Mouse (Mus musculus) cerebellum, adult 2 months (tissue): ENCODE results near the gene Osbp2. TPM values are rescaled to one million over a fixed set of nuclear protein-coding genes. Genes with fewer than 3 reads are reported as not detected.

Source experiments
- DNase-seq, 2 experiments: peaks; one replicate each; pipeline ENCODE4 v3.0.0; 2021
- H3K27ac ChIP-seq: fragments of 200-500 bp; 2 replicates; pipeline ENCODE4 v1.5.1; 2012; ENCODE audit warnings: low read length, control low read depth, inconsistent platforms; ENCODE audit not compliant: insufficient read depth
- H3K27me3 ChIP-seq: fragments of 200-500 bp; 2 replicates; pipeline ENCODE4 v1.6.1; 2012; ENCODE audit warnings: inconsistent platforms, mild to moderate bottlenecking, low read length, moderate library complexity; ENCODE audit not compliant: control insufficient read depth, insufficient read depth
- H3K4me1 ChIP-seq: fragments of 200-500 bp; 2 replicates; pipeline ENCODE4 v1.6.1; 2011; ENCODE audit warnings: low read length; ENCODE audit not compliant: control insufficient read depth, insufficient read depth
- H3K4me3 ChIP-seq: fragments of 200-500 bp; replicated peaks from 2 replicates; pipeline ENCODE3; 2011; ENCODE audit warnings: mild to moderate bottlenecking, low read depth, low read length, control low read depth; ENCODE audit not compliant: insufficient read depth
- CTCF ChIP-seq: fragments of 200-500 bp; IDR thresholded peaks from 2 replicates; pipeline ENCODE4 v1.5.1; 2011; ENCODE audit warnings: low read depth, mild to moderate bottlenecking, control low read depth, low read length, moderate library complexity, borderline replicate concordance; ENCODE audit not compliant: insufficient read depth
- POLR2A ChIP-seq: fragments of 200-500 bp; IDR thresholded peaks from 2 replicates; pipeline ENCODE4 v1.6.1; 2011; ENCODE audit warnings: low read length, control low read depth, borderline replicate concordance; ENCODE audit not compliant: insufficient read depth
- WGBS: fragments of 180-500 bp; shearing (Covaris S2); methylation state at CpG from one replicate; pipeline ENCODE4 v1.1.7; 2018; 5-methylcytosine and 5-hydroxymethylcytosine counted together
- polyA plus RNA-seq: library from polyadenylated mRNA; depleted of rRNA; stranded (reverse); fragments of >200 nt; gene quantifications from 2 replicates; pipeline ENCODE4 v1.2.3, GENCODE M21; 2012

Osbp2 gene
- polyA plus RNA-seq, 1 experiment = 71.3 TPM

- Histone ChIP-seq H3K27me3 (no peaks in the 10 kb centered on the region), H3K4me3 (no peak overlapping the region), H3K4me1 (peaks cover 17% of the 10 kb centered on the region), H3K27ac (no peak overlapping the region)
- DNase-seq = peak; percentile 57 to 61
- WGBS = 41% methylated on average over 3 of the region's 3 CpGs
- no peak for TF ChIP-seq POLR2A
- TF ChIP-seq CTCF = peak; percentile 77
Measured at GRCm38 (mm10) chr11:3805362-3805761, 58.3 kb downstream of the Osbp2 start.

GRCm38 (mm10) chr11:3804639-3805038 is 59.1 kb downstream of the Osbp2 start:
- WGBS = 98% methylated on average over 2 of the region's 2 CpGs
- Histone ChIP-seq H3K27ac (no peak overlapping the region), H3K4me3 (no peak overlapping the region), H3K4me1 (peaks cover 17% of the 10 kb centered on the region), H3K27me3 (no peaks in the 10 kb centered on the region)
- TF ChIP-seq CTCF = peak; percentile 26; the same call in 1 of the 2 replicates
- no peak for TF ChIP-seq POLR2A
- no peak for DNase-seq

GRCm38 (mm10) chr11:3802057-3802456 is 61.6 kb downstream of the Osbp2 start:
- Histone ChIP-seq H3K4me1 (peaks cover 10% of the 10 kb centered on the region), H3K4me3 (no peak overlapping the region), H3K27ac (no peak overlapping the region), H3K27me3 (no peaks in the 10 kb centered on the region)
- DNase-seq = no peak
- TF ChIP-seq POLR2A (no peak), CTCF (peak; percentile 70)
- 26% methylated on average over 1 of the region's 1 CpGs for WGBS

GRCm38 (mm10) chr11:3797631-3798215 is 66.0 kb downstream of the Osbp2 start:
- Histone ChIP-seq H3K27ac (peak overlapping the region; percentile 28; the same call in 1 of the 2 replicates), H3K4me3 (no peak overlapping the region), H3K27me3 (no peaks in the 10 kb centered on the region), H3K4me1 (peaks cover 5% of the 10 kb centered on the region)
- 18% methylated on average over 6 of the region's 6 CpGs for WGBS
- TF ChIP-seq POLR2A (no peak), CTCF (no peak)
- DNase-seq = no peak

GRCm38 (mm10) chr11:3790736-3791135 is 73.0 kb downstream of the Osbp2 start:
- H3K4me1 ChIP-seq = peaks cover 8% of the 10 kb centered on the region
- H3K4me3 ChIP-seq = no peak overlapping the region
- H3K27me3 ChIP-seq = no peaks in the 10 kb centered on the region
- no peak for TF ChIP-seq POLR2A
- no peak for TF ChIP-seq CTCF
- no peak for DNase-seq
- no peak overlapping the region for H3K27ac ChIP-seq

- no peak for DNase-seq
Measured at GRCm38 (mm10) chr11:3789919-3790318, 73.8 kb downstream of the Osbp2 start.

GRCm38 (mm10) chr11:3786564-3786963 is 77.1 kb downstream of the Osbp2 start:
- TF ChIP-seq POLR2A (no peak), CTCF (peak; percentile 94)
- Histone ChIP-seq H3K27me3 (no peaks in the 10 kb centered on the region), H3K4me3 (no peak overlapping the region), H3K4me1 (peaks cover 8% of the 10 kb centered on the region), H3K27ac (no peak overlapping the region)
- WGBS = 14% methylated on average over 6 of the region's 6 CpGs
- peak; percentile 87 to 94 for DNase-seq

More at GRCm38 (mm10) chr11:3789919-3790318, 73.8 kb downstream of the Osbp2 start:
- WGBS = 87% methylated on average over 3 of the region's 3 CpGs
- Histone ChIP-seq H3K4me3 (no peak overlapping the region), H3K4me1 (peaks cover 8% of the 10 kb centered on the region), H3K27ac (no peak overlapping the region), H3K27me3 (no peaks in the 10 kb centered on the region)
- TF ChIP-seq CTCF (no peak), POLR2A (no peak)

GRCm38 (mm10) chr11:3775263-3775644 is 88.4 kb downstream of the Osbp2 start:
- WGBS = 9% methylated on average over 4 of the region's 4 CpGs
- Histone ChIP-seq H3K27me3 (no peaks in the 10 kb centered on the region), H3K27ac (peak overlapping the region; percentile 63), H3K4me1 (peaks cover 29% of the 10 kb centered on the region), H3K4me3 (peak overlapping the region; percentile 69)
- no peak for TF ChIP-seq POLR2A
- TF ChIP-seq CTCF = no peak
- no peak for DNase-seq
